Mouse (Mus musculus) lung, embryonic 14.5 days (tissue): ENCODE results near the gene Hhat. TPM values are rescaled to one million over a fixed set of nuclear protein-coding genes. Genes with fewer than 3 reads are reported as not detected.

Experiments
- ATAC-seq: fragments of 200-750 bp; cut with Nextera tagmentation; 2 replicates; pipeline ENCODE4 v1.8.0; 2017; ENCODE audit warnings: mild to moderate bottlenecking, moderate TSS enrichment, moderate library complexity; ENCODE audit not compliant: insufficient read depth
- DNase-seq: peaks from one replicate; pipeline ENCODE4 v3.0.0-alpha.2; 2015
- H3K27ac ChIP-seq: fragments of 300-500 bp; sonication (generic); 2 replicates; pipeline ENCODE4 v1.5.1; 2014; ENCODE audit warnings: low read depth, mild to moderate bottlenecking, moderate library complexity
- H3K27me3 ChIP-seq: fragments of 300-500 bp; sonication (generic); 2 replicates; pipeline ENCODE4 v1.6.1; 2014; ENCODE audit warnings: low read length, control low read depth; ENCODE audit not compliant: insufficient read depth
- H3K36me3 ChIP-seq: fragments of 300-500 bp; sonication (generic); 2 replicates; pipeline ENCODE4 v1.6.1; 2014; ENCODE audit warnings: control low read depth; ENCODE audit not compliant: insufficient read depth
- H3K4me1 ChIP-seq: fragments of 300-500 bp; sonication (generic); 2 replicates; pipeline ENCODE4 v1.6.1; 2014; ENCODE audit warnings: antibody characterized with exemption, control low read depth; ENCODE audit not compliant: insufficient read depth
- H3K4me2 ChIP-seq: fragments of 300-500 bp; sonication (generic); 2 replicates; pipeline ENCODE4 v1.6.1; 2014; ENCODE audit warnings: mild to moderate bottlenecking
- H3K4me3 ChIP-seq: fragments of 300-500 bp; sonication (generic); 2 replicates; pipeline ENCODE4 v1.5.1; 2014; ENCODE audit warnings: low read depth, low read length
- H3K9ac ChIP-seq: fragments of 300-500 bp; sonication (generic); 2 replicates; pipeline ENCODE4 v1.6.1; 2014
- H3K9me3 ChIP-seq: fragments of 300-500 bp; sonication (generic); 2 replicates; pipeline ENCODE4 v1.6.1; 2016; ENCODE audit warnings: low read depth, low read length, control low read depth
- CTCF ChIP-seq: IDR thresholded peaks from 2 replicates; pipeline ENCODE4 v1.5.1; 2016; ENCODE audit warnings: antibody characterized with exemption, low read depth
- WGBS: fragments of 180-500 bp; shearing (Covaris S2); extraction: QIAGEN DNeasy Blood & Tissue Kit; methylation state at CpG from one replicate; pipeline ENCODE4 v1.1.7; 2014; 5-methylcytosine and 5-hydroxymethylcytosine counted together
- polyA plus RNA-seq: library from polyadenylated mRNA; unstranded; fragments of >200 nt; fragmentation: Nextera tagmentation; extraction: Ambion mirVana; gene quantifications from 2 replicates; pipeline ENCODE4 v1.2.1, GENCODE M21; 2014

Gene Hhat
- polyA plus RNA-seq, 1 experiment from 2014 or later = 12.8 TPM

GRCm38 (mm10) chr1:192720156-192720555, 50.9 kb downstream of the Hhat start:
- ATAC-seq (no peak), DNase-seq (no peak)
- Histone ChIP-seq H3K4me1 (no peaks in the 10 kb centered on the region), H3K9ac (no peak overlapping the region), H3K36me3 (no peaks in the 10 kb centered on the region), H3K9me3 (no peaks in the 10 kb centered on the region), H3K4me2 (no peak overlapping the region), H3K27me3 (no peaks in the 10 kb centered on the region), H3K4me3 (no peak overlapping the region), H3K27ac (no peak overlapping the region)
- 73% methylated on average over 10 of the region's 10 CpGs for WGBS
- no peak for TF ChIP-seq CTCF

DNA sequence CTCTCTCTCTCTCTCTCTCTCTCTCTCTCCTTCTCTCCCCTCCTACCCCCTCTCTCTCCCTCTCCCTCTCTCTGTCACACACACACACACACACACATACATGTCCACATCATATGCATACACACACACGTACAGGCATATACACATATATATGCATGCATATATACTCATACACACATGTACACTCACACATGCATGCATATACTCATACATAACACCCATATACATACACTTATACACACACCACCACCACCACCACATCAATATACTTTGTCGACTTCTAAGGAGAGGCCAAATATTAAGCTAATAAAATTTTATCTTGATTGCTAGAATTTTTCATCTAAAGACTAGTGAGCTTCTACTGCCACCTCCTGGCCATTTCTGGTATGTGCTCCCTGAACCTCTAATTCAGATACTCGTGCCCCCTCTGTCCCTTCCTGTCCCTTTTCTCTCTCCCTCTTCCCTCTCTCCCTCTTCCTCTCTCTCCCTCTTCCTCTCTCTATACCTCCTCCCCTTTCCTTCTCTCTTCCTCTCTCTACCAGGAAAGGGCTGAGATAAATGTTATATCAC, 59.2 kb downstream of the Hhat start:
- Histone ChIP-seq H3K9me3 (no peaks in the 10 kb centered on the region), H3K9ac (no peak overlapping the region), H3K36me3 (no peaks in the 10 kb centered on the region), H3K4me1 (no peaks in the 10 kb centered on the region), H3K27me3 (no peaks in the 10 kb centered on the region), H3K27ac (no peak overlapping the region), H3K4me2 (no peak overlapping the region), H3K4me3 (no peak overlapping the region)
- DNase-seq (peak; percentile 90), ATAC-seq (peak; percentile 65)
- peak; percentile 83 for TF ChIP-seq CTCF
- WGBS = 27% methylated on average over 3 of the region's 3 CpGs

DNA sequence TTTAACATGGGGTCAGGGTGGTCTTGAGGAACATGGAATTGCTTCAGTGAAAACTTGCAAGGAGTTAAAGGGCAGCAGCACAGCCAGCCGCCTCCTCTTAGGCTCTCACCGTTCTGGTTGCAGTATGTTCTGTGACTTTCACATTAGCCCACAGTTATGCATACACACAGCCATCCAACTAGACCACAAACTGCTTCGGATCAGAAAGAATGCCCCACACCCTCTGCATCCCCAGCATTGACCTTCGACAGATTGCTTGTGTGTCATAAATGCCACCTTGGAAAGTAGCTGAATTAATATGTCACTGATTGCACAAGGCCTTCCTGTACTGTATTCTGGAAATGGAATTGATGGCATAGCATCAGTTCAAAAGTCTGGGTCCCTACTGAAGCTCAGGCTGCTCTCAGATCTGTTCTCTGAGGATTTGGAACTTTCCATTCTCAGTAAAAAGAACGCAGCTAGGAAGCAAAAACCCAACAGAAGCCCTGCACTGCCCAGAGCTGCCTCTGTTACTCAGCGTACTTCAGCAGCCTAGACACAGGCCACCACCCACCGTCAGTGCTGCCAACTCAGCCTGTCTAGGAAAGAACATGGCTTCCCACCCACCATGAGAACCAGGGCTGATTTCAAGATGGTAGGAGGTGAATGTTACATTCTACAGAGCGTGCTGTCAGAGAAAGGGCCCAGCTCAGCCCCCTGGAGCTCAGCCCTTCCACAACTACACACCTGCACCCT, 70.5 kb downstream of the Hhat start:
- H3K36me3 ChIP-seq = no peaks in the 10 kb centered on the region
- no peaks in the 10 kb centered on the region for H3K9me3 ChIP-seq
- WGBS = 82% methylated on average over 8 of the region's 8 CpGs
- no peak for ATAC-seq
- no peak for DNase-seq
- no peak overlapping the region for H3K9ac ChIP-seq
- no peak overlapping the region for H3K4me2 ChIP-seq
- TF ChIP-seq CTCF = no peak
- no peaks in the 10 kb centered on the region for H3K27me3 ChIP-seq
- H3K27ac ChIP-seq = no peak overlapping the region
- no peak overlapping the region for H3K4me3 ChIP-seq
- no peaks in the 10 kb centered on the region for H3K4me1 ChIP-seq

DNA sequence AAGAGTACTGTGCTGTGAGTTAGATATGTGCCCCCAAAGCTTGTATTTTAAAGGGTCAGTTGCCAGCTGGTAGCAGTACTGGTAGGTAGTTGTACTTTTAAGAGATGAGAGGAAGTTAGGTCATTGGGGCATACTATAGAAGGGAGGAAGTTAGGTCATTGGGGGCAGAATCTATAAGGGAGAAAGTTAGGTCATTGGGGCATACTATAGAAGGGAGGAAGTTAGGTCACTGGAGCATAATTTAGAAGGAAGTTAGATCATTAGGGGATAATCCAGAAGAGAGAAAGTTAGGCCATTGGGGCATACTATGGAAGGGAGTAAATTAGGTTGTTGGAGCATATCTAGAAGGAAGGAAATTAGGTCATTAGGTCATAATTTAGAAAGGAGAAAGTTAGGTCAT, 71.9 kb downstream of the Hhat start:
- DNase-seq (no peak), ATAC-seq (no peak)
- no peak overlapping the region for H3K4me3 ChIP-seq
- H3K4me1 ChIP-seq = no peaks in the 10 kb centered on the region
- no peak overlapping the region for H3K27ac ChIP-seq
- H3K9me3 ChIP-seq = no peaks in the 10 kb centered on the region
- no peak for TF ChIP-seq CTCF
- no peaks in the 10 kb centered on the region for H3K27me3 ChIP-seq
- H3K9ac ChIP-seq = no peak overlapping the region
- no peak overlapping the region for H3K4me2 ChIP-seq
- no peaks in the 10 kb centered on the region for H3K36me3 ChIP-seq

- Histone ChIP-seq H3K4me3 (no peak overlapping the region), H3K36me3 (no peaks in the 10 kb centered on the region), H3K9ac (no peak overlapping the region), H3K4me1 (no peaks in the 10 kb centered on the region), H3K27me3 (no peaks in the 10 kb centered on the region), H3K4me2 (no peak overlapping the region), H3K9me3 (no peaks in the 10 kb centered on the region), H3K27ac (no peak overlapping the region)
- no peak for ATAC-seq
- no peak for TF ChIP-seq CTCF
- WGBS = 71% methylated on average over 1 of the region's 1 CpGs
- peak; percentile 27 for DNase-seq
Measured at GRCm38 (mm10) chr1:192696371-192696863, 74.6 kb downstream of the Hhat start.

DNA sequence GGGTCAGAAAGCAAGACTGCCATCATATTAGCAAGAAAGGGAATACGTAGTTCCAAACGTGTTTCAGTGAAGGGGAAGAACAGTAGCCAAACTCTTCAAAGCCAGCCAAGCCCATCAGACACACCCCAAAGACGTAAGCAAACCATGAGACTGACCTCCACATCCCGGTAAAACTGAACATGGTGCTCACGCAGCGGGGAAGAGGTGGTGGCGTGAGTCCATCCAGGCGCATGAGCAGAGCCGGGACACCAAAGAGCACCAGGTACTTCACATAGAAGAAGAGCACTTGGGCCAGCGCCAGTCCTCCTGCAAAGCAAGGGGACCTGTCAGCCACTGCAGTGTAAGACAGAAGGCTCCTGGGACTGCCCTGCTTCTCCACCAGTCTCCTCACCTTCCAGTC, 77.4 kb downstream of the Hhat start:
- H3K9ac ChIP-seq = no peak overlapping the region
- no peak overlapping the region for H3K27ac ChIP-seq
- no peak overlapping the region for H3K4me2 ChIP-seq
- H3K9me3 ChIP-seq = no peaks in the 10 kb centered on the region
- 87% methylated on average over 10 of the region's 10 CpGs for WGBS
- no peak for ATAC-seq
- H3K4me3 ChIP-seq = no peak overlapping the region
- H3K4me1 ChIP-seq = no peaks in the 10 kb centered on the region
- DNase-seq = no peak
- H3K27me3 ChIP-seq = no peaks in the 10 kb centered on the region
- H3K36me3 ChIP-seq = no peaks in the 10 kb centered on the region
- no peak for TF ChIP-seq CTCF

DNA sequence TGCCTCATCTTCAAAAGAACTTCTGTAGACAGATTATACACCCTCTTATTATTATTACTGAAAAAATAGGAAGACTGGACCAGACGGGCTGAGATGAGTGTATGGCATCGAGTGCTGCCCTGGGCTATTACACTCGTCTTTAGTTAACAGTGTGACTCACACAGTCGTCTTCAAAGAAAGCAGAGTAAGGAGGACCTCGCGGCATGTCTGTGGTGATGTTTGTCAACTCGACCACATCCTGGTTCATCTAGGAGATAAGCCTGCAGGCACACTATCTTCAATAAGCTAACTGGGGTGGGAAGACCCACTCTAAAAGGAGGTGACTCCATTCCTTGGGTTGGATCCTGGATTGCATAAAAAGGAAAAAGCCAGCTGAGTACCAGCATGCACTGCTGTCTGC, 78.0 kb downstream of the Hhat start:
- Histone ChIP-seq H3K27ac (no peak overlapping the region), H3K9me3 (no peaks in the 10 kb centered on the region), H3K27me3 (no peaks in the 10 kb centered on the region), H3K4me2 (no peak overlapping the region), H3K4me3 (no peak overlapping the region), H3K9ac (no peak overlapping the region), H3K4me1 (no peaks in the 10 kb centered on the region), H3K36me3 (no peaks in the 10 kb centered on the region)
- TF ChIP-seq CTCF = no peak
- WGBS = 74% methylated on average over 7 of the region's 7 CpGs
- DNase-seq (no peak), ATAC-seq (no peak)
